Mouse (Mus musculus): ENCODE results near the gene Aox4. TPM values are rescaled to one million over a fixed set of nuclear protein-coding genes. Genes with fewer than 3 reads are reported as not detected.

Aox4 gene
- polyA plus RNA-seq, 1 experiment from 2014 or later: 0.08 TPM

DNA sequence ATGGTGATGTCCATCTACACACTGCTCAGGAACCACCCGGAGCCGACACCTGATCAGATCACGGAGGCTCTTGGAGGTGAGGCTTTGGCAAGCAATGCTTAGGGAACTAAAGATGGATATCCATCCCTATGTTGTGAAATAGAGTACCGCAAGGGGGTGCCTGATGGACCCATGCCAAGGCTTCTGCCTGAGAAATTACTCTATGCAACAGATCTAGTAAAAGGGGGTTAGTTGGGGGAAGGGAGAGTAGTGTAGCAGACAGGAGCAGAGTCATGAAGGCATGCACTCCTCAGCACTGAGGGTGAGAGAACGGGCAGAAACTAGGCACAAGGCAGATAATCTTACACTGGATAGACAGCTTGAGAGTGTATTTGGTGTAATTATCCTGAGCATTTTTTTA lies 11.7 kb downstream of the Aox4 start:
- no peak for ATAC-seq (ENCODE audit: low read depth)
- Histone ChIP-seq H3K4me2 (no peak overlapping the region), H3K4me1 (replicated peaks) (no peaks in the 10 kb centered on the region), H3K27ac (replicated peaks) (no peak overlapping the region), H3K9ac (no peak overlapping the region), H3K9me3 (no peaks in the 10 kb centered on the region), H3K4me3 (no peak overlapping the region), H3K27me3 (no peaks in the 10 kb centered on the region), H3K36me3 (no peaks in the 10 kb centered on the region)
- WGBS: 92% methylated on average over 5 of the region's 5 CpGs

DNA sequence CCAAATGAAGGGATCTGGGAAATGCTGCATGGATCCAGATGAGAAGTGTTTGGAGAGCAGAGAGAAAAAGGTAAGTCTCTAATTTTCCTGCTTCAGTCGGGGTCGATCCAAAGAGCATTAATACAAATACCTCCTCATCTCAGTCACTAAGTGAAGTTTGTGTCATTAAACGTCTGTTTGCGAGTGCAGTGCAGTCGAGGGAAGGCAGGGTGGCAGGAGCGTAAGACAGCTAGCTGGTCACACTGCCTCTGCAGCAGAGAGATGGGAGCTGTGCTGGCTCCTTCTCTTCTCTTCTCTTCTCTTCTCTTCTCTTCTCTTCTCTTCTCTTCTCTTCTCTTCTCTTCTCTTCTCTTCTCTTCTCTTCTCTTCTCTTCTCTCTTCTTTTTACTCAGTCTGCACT lies 17.9 kb downstream of the Aox4 start:
- no peak overlapping the region for H3K27ac ChIP-seq (replicated peaks)
- WGBS: 80% methylated on average over 6 of the region's 6 CpGs
- ATAC-seq (ENCODE audit: low read depth): no peak
- no peak overlapping the region for H3K4me2 ChIP-seq
- no peaks in the 10 kb centered on the region for H3K36me3 ChIP-seq
- no peak overlapping the region for H3K9ac ChIP-seq
- H3K4me1 ChIP-seq (replicated peaks): no peaks in the 10 kb centered on the region
- H3K4me3 ChIP-seq: no peak overlapping the region
- no peaks in the 10 kb centered on the region for H3K27me3 ChIP-seq
- H3K9me3 ChIP-seq: no peaks in the 10 kb centered on the region

- no peaks in the 10 kb centered on the region for H3K36me3 ChIP-seq
- ATAC-seq (ENCODE audit: low read depth): no peak
- H3K4me3 ChIP-seq: no peak overlapping the region
- H3K4me2 ChIP-seq: no peak overlapping the region
- H3K27ac ChIP-seq (replicated peaks): no peak overlapping the region
- no peak overlapping the region for H3K9ac ChIP-seq
- no peaks in the 10 kb centered on the region for H3K4me1 ChIP-seq (replicated peaks)
- no peaks in the 10 kb centered on the region for H3K9me3 ChIP-seq
- no peaks in the 10 kb centered on the region for H3K27me3 ChIP-seq
Observed at GRCm38 (mm10) chr1:58228916-58229315, 18.7 kb downstream of the Aox4 start.

DNA sequence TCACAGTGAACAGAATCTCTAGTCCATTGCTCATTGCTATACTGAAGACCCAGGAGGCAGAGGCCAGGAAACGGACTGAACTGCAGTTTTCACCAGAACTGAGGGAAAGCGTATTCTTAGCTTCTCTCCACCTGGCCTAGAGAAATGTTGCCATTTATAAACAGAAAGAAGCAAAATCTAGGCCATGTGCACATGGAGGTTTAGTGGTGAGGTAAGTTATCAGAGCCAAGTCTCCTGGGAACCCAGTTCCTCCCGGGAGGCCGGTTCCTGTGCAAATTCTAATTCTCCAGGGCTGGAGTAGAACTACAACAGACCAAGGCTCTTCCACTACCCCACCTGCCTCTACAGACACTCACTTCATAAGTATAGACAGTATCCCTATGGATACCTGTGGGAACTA lies 19.6 kb downstream of the Aox4 start:
- ATAC-seq (ENCODE audit: low read depth): no peak
- H3K9me3 ChIP-seq: no peaks in the 10 kb centered on the region
- no peaks in the 10 kb centered on the region for H3K36me3 ChIP-seq
- no peak overlapping the region for H3K27ac ChIP-seq (replicated peaks)
- H3K4me2 ChIP-seq: no peak overlapping the region
- no peaks in the 10 kb centered on the region for H3K27me3 ChIP-seq
- WGBS: 96% methylated on average over 4 of the region's 4 CpGs
- H3K4me3 ChIP-seq: no peak overlapping the region
- H3K4me1 ChIP-seq (replicated peaks): no peaks in the 10 kb centered on the region
- H3K9ac ChIP-seq: no peak overlapping the region

DNA sequence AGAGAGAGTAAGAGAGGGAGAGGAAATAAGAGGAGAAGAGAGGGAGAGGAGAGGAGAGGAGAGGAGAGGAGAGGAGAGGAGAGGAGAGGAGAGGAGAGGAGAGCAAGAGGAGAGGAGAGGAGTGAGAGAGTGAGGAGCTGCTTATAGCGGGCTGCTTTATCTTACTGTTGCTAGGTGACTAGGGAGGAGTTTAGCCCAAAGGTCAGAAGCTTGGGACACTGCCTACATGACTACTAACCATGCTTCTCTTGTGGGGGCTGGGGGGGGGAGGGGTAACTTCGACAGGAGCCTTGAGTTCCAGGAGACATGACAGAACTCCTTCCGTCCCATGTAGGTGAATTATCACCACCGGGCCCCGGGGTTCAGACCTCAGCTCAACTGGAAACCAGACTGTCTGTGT lies 20.3 kb downstream of the Aox4 start:
- Histone ChIP-seq H3K4me3 (no peak overlapping the region), H3K4me2 (no peak overlapping the region), H3K27me3 (no peaks in the 10 kb centered on the region), H3K27ac (replicated peaks) (no peak overlapping the region), H3K4me1 (replicated peaks) (no peaks in the 10 kb centered on the region), H3K36me3 (no peaks in the 10 kb centered on the region), H3K9ac (no peak overlapping the region), H3K9me3 (no peaks in the 10 kb centered on the region)
- ATAC-seq (ENCODE audit: low read depth): no peak
- 49% methylated on average over 5 of the region's 5 CpGs for WGBS

GRCm38 (mm10) chr1:58235405-58235804 lies 25.2 kb downstream of the Aox4 start:
- WGBS: 56% methylated on average over 5 of the region's 5 CpGs

GRCm38 (mm10) chr1:58237527-58238299 lies 27.5 kb downstream of the Aox4 start:
- Histone ChIP-seq H3K9ac (no peak overlapping the region), H3K9me3 (no peaks in the 10 kb centered on the region), H3K4me1 (replicated peaks) (no peaks in the 10 kb centered on the region), H3K4me3 (no peak overlapping the region), H3K27me3 (no peaks in the 10 kb centered on the region), H3K4me2 (no peak overlapping the region), H3K27ac (replicated peaks) (no peak overlapping the region), H3K36me3 (no peaks in the 10 kb centered on the region)
- ATAC-seq (ENCODE audit: low read depth): no peak
- 85% methylated on average over 4 of the region's 4 CpGs for WGBS

More at GRCm38 (mm10) chr1:58235405-58235804, 25.2 kb downstream of the Aox4 start:
- no peaks in the 10 kb centered on the region for H3K36me3 ChIP-seq
- no peak overlapping the region for H3K4me3 ChIP-seq
- H3K27ac ChIP-seq (replicated peaks): no peak overlapping the region
- ATAC-seq (ENCODE audit: low read depth): no peak
- H3K4me2 ChIP-seq: no peak overlapping the region
- no peaks in the 10 kb centered on the region for H3K9me3 ChIP-seq
- no peaks in the 10 kb centered on the region for H3K27me3 ChIP-seq
- H3K4me1 ChIP-seq (replicated peaks): no peaks in the 10 kb centered on the region
- H3K9ac ChIP-seq: no peak overlapping the region

- H3K9ac ChIP-seq: no peak overlapping the region
- ATAC-seq (ENCODE audit: low read depth): no peak
- no peaks in the 10 kb centered on the region for H3K9me3 ChIP-seq
- no peaks in the 10 kb centered on the region for H3K4me1 ChIP-seq (replicated peaks)
- H3K4me3 ChIP-seq: no peak overlapping the region
- no peak overlapping the region for H3K27ac ChIP-seq (replicated peaks)
- no peaks in the 10 kb centered on the region for H3K27me3 ChIP-seq
- WGBS: 91% methylated on average over 5 of the region's 5 CpGs
- no peaks in the 10 kb centered on the region for H3K36me3 ChIP-seq
- no peak overlapping the region for H3K4me2 ChIP-seq
Observed at GRCm38 (mm10) chr1:58238440-58238839, 28.2 kb downstream of the Aox4 start.

DNA sequence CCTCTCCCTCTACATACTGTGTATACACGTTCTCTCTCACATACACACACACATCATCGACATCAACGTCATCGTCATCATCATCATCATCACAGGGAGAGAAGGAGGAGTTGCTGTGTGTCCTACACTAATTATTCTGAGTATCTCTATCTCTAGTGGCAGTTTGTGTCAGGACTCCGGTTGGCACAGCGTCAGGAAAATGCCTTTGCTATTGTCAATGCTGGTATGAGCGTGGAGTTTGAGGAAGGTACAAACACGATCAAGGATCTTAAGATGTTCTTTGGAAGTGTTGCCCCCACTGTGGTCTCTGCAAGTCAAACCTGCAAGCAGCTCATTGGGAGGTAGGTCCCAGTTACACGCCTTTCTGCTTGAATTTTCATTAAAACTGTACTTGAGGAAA lies 28.8 kb downstream of the Aox4 start:
- no peak overlapping the region for H3K9ac ChIP-seq
- H3K27me3 ChIP-seq: no peaks in the 10 kb centered on the region
- H3K27ac ChIP-seq (replicated peaks): no peak overlapping the region
- H3K4me1 ChIP-seq (replicated peaks): no peaks in the 10 kb centered on the region
- ATAC-seq (ENCODE audit: low read depth): no peak
- H3K9me3 ChIP-seq: no peaks in the 10 kb centered on the region
- H3K4me2 ChIP-seq: no peak overlapping the region
- H3K4me3 ChIP-seq: no peak overlapping the region
- WGBS: 94% methylated on average over 9 of the region's 9 CpGs
- H3K36me3 ChIP-seq: no peaks in the 10 kb centered on the region

DNA sequence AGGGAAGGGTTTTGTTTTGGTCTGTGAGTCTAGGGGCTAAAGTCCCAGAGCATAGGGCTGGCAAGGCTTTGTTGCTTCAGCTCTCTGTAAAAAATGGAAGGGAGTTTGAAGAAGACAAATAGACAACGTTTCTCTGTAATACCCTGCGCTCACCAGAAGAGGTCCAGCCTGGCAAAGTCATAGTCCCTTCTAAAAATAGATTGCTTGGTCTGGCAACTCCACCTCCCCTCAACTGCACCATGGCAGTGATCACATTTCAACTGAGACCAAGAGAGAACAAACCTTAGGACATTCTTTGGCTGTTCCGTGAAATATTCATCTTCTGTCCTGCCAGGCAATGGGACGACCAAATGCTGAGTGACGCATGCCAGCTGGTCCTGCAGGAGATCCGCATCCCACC lies 30.1 kb downstream of the Aox4 start:
- H3K27ac ChIP-seq (replicated peaks): no peak overlapping the region
- no peak for ATAC-seq (ENCODE audit: low read depth)
- H3K4me1 ChIP-seq (replicated peaks): no peaks in the 10 kb centered on the region
- no peaks in the 10 kb centered on the region for H3K36me3 ChIP-seq
- H3K4me3 ChIP-seq: no peak overlapping the region
- no peak overlapping the region for H3K4me2 ChIP-seq
- 78% methylated on average over 6 of the region's 6 CpGs for WGBS
- no peaks in the 10 kb centered on the region for H3K9me3 ChIP-seq
- H3K27me3 ChIP-seq: no peaks in the 10 kb centered on the region
- no peak overlapping the region for H3K9ac ChIP-seq

DNA sequence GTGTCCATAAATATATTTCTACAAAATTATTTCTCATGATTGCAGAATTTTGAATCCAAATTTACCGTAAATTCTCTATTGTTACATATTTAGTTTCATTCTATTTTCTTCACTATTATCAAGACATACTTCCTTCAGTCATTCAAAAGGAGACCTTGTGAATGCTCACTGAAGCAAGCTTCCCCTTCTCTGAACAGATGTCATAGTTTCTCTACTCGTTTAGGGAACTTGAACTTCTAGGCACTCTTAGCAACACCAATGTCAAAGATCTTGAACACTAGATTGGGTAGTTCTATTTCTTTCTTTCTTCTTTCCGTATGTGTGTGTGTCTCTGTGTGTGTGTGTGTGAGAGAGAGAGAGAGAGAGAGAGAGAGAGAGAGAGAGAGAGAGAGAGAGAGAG lies 34.3 kb downstream of the Aox4 start:
- 81% methylated on average over 3 of the region's 3 CpGs for WGBS
- no peaks in the 10 kb centered on the region for H3K27me3 ChIP-seq

GRCm38 (mm10) chr1:58248518-58248917 lies 38.3 kb downstream of the Aox4 start:
- no peaks in the 10 kb centered on the region for H3K4me1 ChIP-seq (replicated peaks)
- H3K36me3 ChIP-seq: no peaks in the 10 kb centered on the region
- no peak overlapping the region for H3K27ac ChIP-seq (replicated peaks)
- no peak overlapping the region for H3K9ac ChIP-seq
- no peak overlapping the region for H3K4me3 ChIP-seq
- H3K4me2 ChIP-seq: no peak overlapping the region
- H3K9me3 ChIP-seq: no peaks in the 10 kb centered on the region
- no peaks in the 10 kb centered on the region for H3K27me3 ChIP-seq
- no peak for ATAC-seq (ENCODE audit: low read depth)
- WGBS: 75% methylated on average over 1 of the region's 1 CpGs

More for the DNA sequence above, 34.3 kb downstream of the Aox4 start:
- no peak overlapping the region for H3K9ac ChIP-seq
- H3K36me3 ChIP-seq: no peaks in the 10 kb centered on the region
- H3K27ac ChIP-seq (replicated peaks): no peak overlapping the region
- H3K4me1 ChIP-seq (replicated peaks): no peaks in the 10 kb centered on the region
- H3K9me3 ChIP-seq: no peaks in the 10 kb centered on the region
- no peak for ATAC-seq (ENCODE audit: low read depth)
- H3K4me3 ChIP-seq: no peak overlapping the region
- H3K4me2 ChIP-seq: no peak overlapping the region

GRCm38 (mm10) chr1:58253466-58253865 lies 43.3 kb downstream of the Aox4 start:
- ATAC-seq (ENCODE audit: low read depth): no peak
- Histone ChIP-seq H3K4me2 (no peak overlapping the region), H3K27ac (replicated peaks) (no peak overlapping the region), H3K9me3 (no peaks in the 10 kb centered on the region), H3K9ac (no peak overlapping the region), H3K27me3 (no peaks in the 10 kb centered on the region), H3K4me1 (replicated peaks) (no peaks in the 10 kb centered on the region), H3K36me3 (no peaks in the 10 kb centered on the region), H3K4me3 (no peak overlapping the region)
- WGBS: 78% methylated on average over 11 of the region's 11 CpGs
